ENCODE assay signal across 20 mouse cellular contexts in genomic region chr19:60138881-60139280, GRCm38 (mm10).
DNase-seq lines count a peak whose midpoint lies in the region; ATAC-seq and TF ChIP-seq lines count a peak whose summit lies in the region.
"Had no signal": no experiment of that assay in that cellular context is flagged by ENCODE, and none has a peak within 500 bp of the region (broad histone marks: within the 10 kb centered on the region; RNA-seq: fewer than 3 reads in every experiment).

No protein-coding gene starts in this region.

- H3K9me3 ChIP-seq in heart, embryonic 12.5 days (replicated peaks): no peaks in the 10 kb centered on the region
- no peaks in the 10 kb centered on the region for H3K9me3 ChIP-seq in lung, postnatal 0 days (ENCODE audit: low read length)
- no peaks in the 10 kb centered on the region for H3K9me3 ChIP-seq in hindbrain, embryonic 11.5 days (ENCODE audit: control insufficient read depth, low read length)
- H3K9me3 ChIP-seq: forebrain, embryonic 13.5 days; midbrain, embryonic 12.5 days had no signal

- no peaks in the 10 kb centered on the region for H3K36me3 ChIP-seq in heart, embryonic 12.5 days
- H3K36me3 ChIP-seq in lung, postnatal 0 days (ENCODE audit: insufficient read depth, low read length): no peaks in the 10 kb centered on the region
- H3K36me3 ChIP-seq in hindbrain, embryonic 11.5 days (ENCODE audit: control insufficient read depth, insufficient read depth, low read length): no peaks in the 10 kb centered on the region
- H3K36me3 ChIP-seq: midbrain, embryonic 12.5 days had no signal

- no peak overlapping the region for H3K27ac ChIP-seq in heart, embryonic 12.5 days (ENCODE audit: poor library complexity, severe bottlenecking)
- no peak overlapping the region for H3K27ac ChIP-seq in lung, postnatal 0 days (ENCODE audit: low read length)
- no peak overlapping the region for H3K27ac ChIP-seq in hindbrain, embryonic 11.5 days (ENCODE audit: low read depth, low read length)
- H3K27ac ChIP-seq: forebrain, embryonic 13.5 days; layer of hippocampus, adult 2 months; liver, embryonic 14.5 days; macrophage; midbrain, embryonic 12.5 days had no signal

- H3K9ac ChIP-seq in heart, embryonic 12.5 days: no peak overlapping the region
- H3K9ac ChIP-seq in lung, postnatal 0 days (replicated peaks; ENCODE audit: low read depth): no peak overlapping the region
- no peak overlapping the region for H3K9ac ChIP-seq in hindbrain, embryonic 11.5 days (ENCODE audit: low read depth, low read length)
- H3K9ac ChIP-seq: forebrain, embryonic 13.5 days; liver, embryonic 14.5 days; midbrain, embryonic 12.5 days had no signal

- no peak overlapping the region for H3K4me3 ChIP-seq in heart, embryonic 12.5 days
- H3K4me3 ChIP-seq in lung, postnatal 0 days (ENCODE audit: low read depth, low read length): no peak overlapping the region
- no peak overlapping the region for H3K4me3 ChIP-seq in hindbrain, embryonic 11.5 days (ENCODE audit: low read depth, low read length)
- H3K4me3 ChIP-seq: forebrain, embryonic 13.5 days; layer of hippocampus, adult 2 months; midbrain, embryonic 12.5 days had no signal

- no peak for TF ChIP-seq CTCF in lung, postnatal 0 days (IDR thresholded peaks at IDR 0.05)

- DNase-seq in heart, adult 11 months: peak; percentile 94
- DNase-seq in lung, postnatal 36 days: peak; percentile 50
- no peak for DNase-seq in lung, postnatal 0 days (ENCODE audit: low spot score)
- DNase-seq in NIH3T3 (ENCODE audit: low read depth): peak; percentile 94
- DNase-seq in gastrocnemius, postnatal 14 days: peak; percentile 44
- DNase-seq in hindbrain, embryonic 11.5 days (ENCODE audit: low spot score): no peak
- DNase-seq in adrenal gland, postnatal 10 days: no peak
- DNase-seq: adrenal gland, adult 8-10 months; cerebellum, adult 9-10 months; kidney, adult 11 months; kidney, postnatal 10 days; layer of hippocampus, postnatal 36 days; right cerebral cortex, adult 18-20 months had no signal

- no peak overlapping the region for H3K4me2 ChIP-seq in heart, embryonic 12.5 days
- no peak overlapping the region for H3K4me2 ChIP-seq in lung, postnatal 0 days (replicated peaks; ENCODE audit: low read depth, low read length)
- no peak overlapping the region for H3K4me2 ChIP-seq in hindbrain, embryonic 11.5 days (replicated peaks; ENCODE audit: low read depth, low read length)
- H3K4me2 ChIP-seq: forebrain, embryonic 13.5 days; midbrain, embryonic 12.5 days had no signal

- 48% methylated on average over 2 of the region's 2 CpGs for WGBS in heart, embryonic 12.5 days
- WGBS in lung, postnatal 0 days: 29% methylated on average over 2 of the region's 2 CpGs
- 72% methylated on average over 2 of the region's 2 CpGs for WGBS in hindbrain, embryonic 11.5 days

- TF ChIP-seq EP300 in lung, postnatal 0 days (IDR thresholded peaks at IDR 0.05): no peak

- no peaks in the 10 kb centered on the region for H3K4me1 ChIP-seq in heart, embryonic 12.5 days (replicated peaks)
- no peaks in the 10 kb centered on the region for H3K4me1 ChIP-seq in lung, postnatal 0 days (ENCODE audit: insufficient read depth, low read depth, low read length)
- H3K4me1 ChIP-seq in hindbrain, embryonic 11.5 days (replicated peaks; ENCODE audit: control insufficient read depth, insufficient read depth, low read length): no peaks in the 10 kb centered on the region
- H3K4me1 ChIP-seq: forebrain, embryonic 13.5 days had no signal

- ATAC-seq in heart, embryonic 12.5 days (ENCODE audit: insufficient number of reproducible peaks, low FRiP score): no peak
- ATAC-seq in lung, postnatal 0 days: no peak
- ATAC-seq in hindbrain, embryonic 11.5 days (ENCODE audit: low FRiP score): no peak
- ATAC-seq: forebrain, embryonic 13.5 days had no signal

- intact Hi-C loops in gastrocnemius, postnatal 14 days (cut with DNase I; ENCODE audit: low total_unique reads): no loop called here

- H3K27me3 ChIP-seq in heart, embryonic 12.5 days (replicated peaks): peaks cover 22% of the 10 kb centered on the region
- no peaks in the 10 kb centered on the region for H3K27me3 ChIP-seq in lung, postnatal 0 days (replicated peaks; ENCODE audit: insufficient read depth, low read length)
- H3K27me3 ChIP-seq in hindbrain, embryonic 11.5 days (ENCODE audit: control insufficient read depth, insufficient read depth, low read length): no peaks in the 10 kb centered on the region
- H3K27me3 ChIP-seq: CH12.LX had no signal

Comparison
In these comparisons a context has a peak if more than half of its experiments do, and no peak if none do; other contexts are left out.
1. DNase-seq: peak in heart, adult 11 months (single experiment), lung, postnatal 36 days (single experiment), NIH3T3 (single experiment) and gastrocnemius, postnatal 14 days (single experiment); none in lung, postnatal 0 days (single experiment), hindbrain, embryonic 11.5 days (single experiment) and adrenal gland, postnatal 10 days (single experiment).